Mouse (Mus musculus) midbrain, embryonic 14.5 days (tissue): ENCODE measurements at regions not wholly inside any gene's neighbourhood (a gene's known extent, or its start where the extent isn't known, plus 50 kb on each side); places are given as distances from the start of the nearest gene placed in this dataset.

Experiments
- ATAC-seq: fragments of 200-750 bp; cut with Nextera tagmentation; 2 replicates; pipeline ENCODE4 v1.8.0; 2017; ENCODE audit warnings: moderate number of reproducible peaks, moderate library complexity; ENCODE audit not compliant: low FRiP score, low TSS enrichment
- DNase-seq: peaks from one replicate; pipeline ENCODE4 v3.0.0-alpha.2; 2015
- H3K27ac ChIP-seq: fragments of 300-500 bp; sonication (generic); replicated peaks from 2 replicates; pipeline ENCODE4 v1.5.1; 2014; ENCODE audit warnings: mild to moderate bottlenecking, low read depth, low read length, moderate library complexity
- H3K27me3 ChIP-seq: fragments of 300-500 bp; sonication (generic); 2 replicates; pipeline ENCODE4 v1.6.1; 2014; ENCODE audit warnings: low read length, control low read depth, mixed read lengths; ENCODE audit not compliant: control insufficient read depth, insufficient read depth
- H3K36me3 ChIP-seq: fragments of 300-500 bp; sonication (generic); 2 replicates; pipeline ENCODE4 v1.6.1; 2014; ENCODE audit warnings: low read length, control low read depth; ENCODE audit not compliant: control insufficient read depth, insufficient read depth
- H3K4me1 ChIP-seq: fragments of 300-500 bp; sonication (generic); 2 replicates; pipeline ENCODE4 v1.6.1; 2014; ENCODE audit warnings: mild to moderate bottlenecking, antibody characterized with exemption, low read length, control low read depth; ENCODE audit not compliant: control insufficient read depth, insufficient read depth
- H3K4me2 ChIP-seq: fragments of 300-500 bp; sonication (generic); 2 replicates; pipeline ENCODE4 v1.6.1; 2014; ENCODE audit warnings: mild to moderate bottlenecking, low read length, moderate library complexity
- H3K4me3 ChIP-seq: fragments of 300-500 bp; sonication (generic); replicated peaks from 2 replicates; pipeline ENCODE4 v1.5.1; 2014; ENCODE audit warnings: low read depth, low read length
- H3K9ac ChIP-seq: fragments of 300-500 bp; sonication (generic); replicated peaks from 2 replicates; pipeline ENCODE4 v1.6.1; 2014; ENCODE audit warnings: mild to moderate bottlenecking, low read length, moderate library complexity
- H3K9me3 ChIP-seq: fragments of 300-500 bp; sonication (generic); 2 replicates; pipeline ENCODE4 v1.6.1; 2016; ENCODE audit warnings: low read length, control low read depth, mixed read lengths; ENCODE audit not compliant: control insufficient read depth
- WGBS: fragments of 180-500 bp; shearing (Covaris S2); extraction: QIAGEN DNeasy Blood & Tissue Kit; methylation state at CpG from one replicate; pipeline ENCODE4 v1.1.7; 2014; 5-methylcytosine and 5-hydroxymethylcytosine counted together

DNA sequence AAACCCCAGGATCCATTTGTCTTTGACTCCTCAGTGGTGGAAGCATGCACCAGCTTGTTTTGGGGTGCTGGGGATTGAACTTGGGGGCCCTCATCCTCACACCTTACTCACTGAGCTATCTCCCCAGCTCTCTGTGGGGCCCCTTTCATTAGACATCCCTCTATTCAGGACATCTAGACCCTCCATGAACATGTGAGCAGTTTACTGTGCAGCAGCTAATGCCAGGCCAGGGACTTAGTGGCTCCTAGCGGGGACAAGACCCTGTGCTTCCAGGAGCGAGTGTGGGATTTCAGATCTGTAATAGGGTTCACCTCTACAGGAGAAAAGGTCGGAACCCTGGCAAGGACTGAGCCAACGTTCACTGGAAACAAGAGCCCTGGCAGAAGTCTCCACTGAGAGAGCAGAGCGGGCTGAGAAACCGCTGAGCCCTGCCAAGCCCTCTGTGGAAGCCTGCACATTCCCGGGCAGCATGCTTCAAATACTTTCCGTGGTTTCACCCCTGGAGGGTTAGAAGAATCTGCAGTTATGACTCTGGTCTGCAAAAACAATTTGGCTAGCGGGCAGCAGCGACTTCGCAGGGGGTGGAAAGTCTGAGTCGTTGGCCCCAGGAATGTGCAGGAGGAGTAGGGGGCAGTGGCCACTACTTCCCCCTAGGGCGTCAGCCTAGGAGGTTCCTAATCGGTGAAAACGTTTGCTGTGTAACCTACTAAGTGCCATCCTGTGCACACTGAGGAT is 125.6 kb downstream of the Smad6 start:
- no peaks in the 10 kb centered on the region for H3K4me1 ChIP-seq
- 65% methylated on average over 15 of the region's 15 CpGs for WGBS
- no peak overlapping the region for H3K4me3 ChIP-seq
- DNase-seq (peak; percentile 15), ATAC-seq (no peak)
- H3K27ac ChIP-seq, result no peak overlapping the region
- no peak overlapping the region for H3K9ac ChIP-seq
- no peak overlapping the region for H3K4me2 ChIP-seq
- H3K27me3 ChIP-seq, result no peaks in the 10 kb centered on the region
- H3K36me3 ChIP-seq, result no peaks in the 10 kb centered on the region
- H3K9me3 ChIP-seq, result no peaks in the 10 kb centered on the region

DNA sequence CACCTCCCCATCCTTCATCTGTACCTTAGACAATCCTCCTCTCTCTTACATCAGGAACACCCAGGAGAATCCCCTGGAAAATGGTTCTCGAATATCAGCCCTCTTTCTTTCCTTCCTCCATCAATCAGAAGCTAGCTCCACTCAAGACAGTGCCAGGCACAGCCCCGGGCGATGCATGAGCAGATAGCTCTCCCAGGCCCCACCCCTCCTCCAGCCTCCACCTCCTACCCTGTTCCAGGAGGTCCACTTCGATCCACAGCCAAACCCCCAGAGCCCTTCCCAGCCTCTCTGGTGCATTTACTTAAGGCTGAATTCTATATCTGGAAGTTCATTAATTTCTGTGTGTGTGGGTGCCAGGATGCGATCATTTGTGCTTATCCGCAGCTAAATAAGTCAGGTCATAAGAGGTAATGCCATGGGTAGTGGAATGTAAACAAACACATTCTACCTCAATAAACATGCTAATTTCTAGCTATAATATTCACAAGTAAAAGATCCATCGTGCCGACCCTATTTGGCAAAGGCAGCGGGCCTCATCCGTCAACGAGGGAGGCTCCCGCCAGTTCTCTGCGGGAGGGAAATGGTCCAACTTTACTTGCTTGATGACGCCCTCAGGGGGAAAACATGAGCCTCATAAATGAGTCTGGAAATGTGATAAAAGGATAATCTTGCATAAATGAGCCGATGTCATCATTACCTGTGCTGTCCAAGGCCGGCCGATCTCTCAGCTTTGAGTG is 129.5 kb downstream of the Smad6 start:
- Histone ChIP-seq H3K4me2 (no peak overlapping the region), H3K27ac (no peak overlapping the region), H3K4me3 (no peak overlapping the region), H3K9ac (no peak overlapping the region), H3K4me1 (no peaks in the 10 kb centered on the region), H3K9me3 (no peaks in the 10 kb centered on the region), H3K27me3 (no peaks in the 10 kb centered on the region), H3K36me3 (no peaks in the 10 kb centered on the region)
- DNase-seq, result peak; percentile 40
- WGBS, result 61% methylated on average over 17 of the region's 17 CpGs
- no peak for ATAC-seq

DNA sequence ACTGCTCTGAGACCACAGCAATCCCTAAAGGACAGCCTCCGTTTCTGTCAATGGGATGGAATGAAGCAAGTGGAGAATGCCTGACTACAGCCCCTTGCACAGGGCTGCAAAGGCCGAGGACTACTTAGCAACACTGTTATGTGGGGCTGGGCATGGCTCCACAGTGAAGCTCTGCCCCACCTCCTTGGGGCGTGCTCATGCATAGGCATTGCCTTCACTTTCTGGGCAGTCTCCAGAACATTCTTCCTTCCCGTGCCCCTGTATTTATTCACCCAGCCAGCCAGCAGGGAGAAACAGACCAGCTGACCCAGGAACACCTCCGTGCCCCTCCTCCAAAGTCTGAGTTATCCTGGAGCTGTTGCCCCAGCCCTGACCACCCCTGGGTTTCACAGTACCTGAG is 131.1 kb downstream of the Smad6 start:
- Histone ChIP-seq H3K9ac (no peak overlapping the region), H3K36me3 (no peaks in the 10 kb centered on the region), H3K27me3 (no peaks in the 10 kb centered on the region), H3K4me3 (no peak overlapping the region), H3K4me2 (no peak overlapping the region), H3K4me1 (no peaks in the 10 kb centered on the region), H3K27ac (no peak overlapping the region), H3K9me3 (no peaks in the 10 kb centered on the region)
- 65% methylated on average over 5 of the region's 5 CpGs for WGBS
- DNase-seq (no peak), ATAC-seq (no peak)

DNA sequence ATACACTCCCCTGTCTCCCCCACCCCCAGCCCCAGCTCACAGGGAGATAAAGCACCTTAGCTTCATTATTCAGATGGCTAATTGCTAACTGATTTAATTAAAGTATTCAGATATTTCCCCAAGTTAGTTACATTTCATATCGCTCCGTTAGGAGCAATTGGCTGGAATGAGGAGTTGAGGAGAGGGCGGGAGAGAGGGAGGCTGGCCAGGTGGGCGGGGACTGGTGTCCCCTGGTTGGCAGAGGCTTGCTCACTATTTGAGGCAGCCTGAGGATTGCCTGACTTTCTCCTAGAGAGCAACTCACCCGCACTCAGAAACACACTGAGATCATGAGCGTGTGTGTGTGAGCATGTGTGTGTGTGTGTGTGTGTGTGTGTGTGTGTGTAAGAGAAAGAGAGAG is 131.8 kb upstream of the Smad3 start:
- Histone ChIP-seq H3K36me3 (no peaks in the 10 kb centered on the region), H3K27me3 (no peaks in the 10 kb centered on the region), H3K9ac (no peak overlapping the region), H3K4me3 (no peak overlapping the region), H3K4me2 (no peak overlapping the region), H3K27ac (no peak overlapping the region), H3K4me1 (no peaks in the 10 kb centered on the region), H3K9me3 (no peaks in the 10 kb centered on the region)
- no peak for ATAC-seq
- WGBS, result 77% methylated on average over 6 of the region's 6 CpGs
- no peak for DNase-seq

DNA sequence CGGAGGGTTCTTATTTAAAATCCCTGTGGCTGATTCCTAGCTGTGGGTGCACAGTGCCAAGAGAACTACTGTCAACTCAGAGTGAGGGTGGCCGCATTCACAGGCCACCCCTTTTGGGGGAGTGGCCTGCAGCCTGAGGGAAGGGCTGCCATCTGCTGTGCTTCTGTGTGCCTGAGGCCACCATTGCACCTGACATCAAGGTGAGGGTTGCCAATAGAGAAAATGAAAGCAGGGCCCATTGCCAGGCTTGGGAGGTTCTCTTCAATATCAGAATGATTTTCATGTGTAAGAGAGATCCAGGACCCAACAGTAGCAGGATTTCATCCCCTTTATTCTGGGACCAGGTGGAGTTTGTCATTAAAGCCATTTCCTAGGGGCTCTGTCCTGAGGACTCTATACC is 127.2 kb upstream of the Smad3 start:
- 83% methylated on average over 2 of the region's 2 CpGs for WGBS
- Histone ChIP-seq H3K4me1 (peaks cover 16% of the 10 kb centered on the region), H3K27ac (no peak overlapping the region), H3K27me3 (no peaks in the 10 kb centered on the region), H3K9ac (no peak overlapping the region), H3K4me3 (no peak overlapping the region), H3K9me3 (no peaks in the 10 kb centered on the region), H3K36me3 (no peaks in the 10 kb centered on the region), H3K4me2 (no peak overlapping the region)
- ATAC-seq (no peak), DNase-seq (no peak)

DNA sequence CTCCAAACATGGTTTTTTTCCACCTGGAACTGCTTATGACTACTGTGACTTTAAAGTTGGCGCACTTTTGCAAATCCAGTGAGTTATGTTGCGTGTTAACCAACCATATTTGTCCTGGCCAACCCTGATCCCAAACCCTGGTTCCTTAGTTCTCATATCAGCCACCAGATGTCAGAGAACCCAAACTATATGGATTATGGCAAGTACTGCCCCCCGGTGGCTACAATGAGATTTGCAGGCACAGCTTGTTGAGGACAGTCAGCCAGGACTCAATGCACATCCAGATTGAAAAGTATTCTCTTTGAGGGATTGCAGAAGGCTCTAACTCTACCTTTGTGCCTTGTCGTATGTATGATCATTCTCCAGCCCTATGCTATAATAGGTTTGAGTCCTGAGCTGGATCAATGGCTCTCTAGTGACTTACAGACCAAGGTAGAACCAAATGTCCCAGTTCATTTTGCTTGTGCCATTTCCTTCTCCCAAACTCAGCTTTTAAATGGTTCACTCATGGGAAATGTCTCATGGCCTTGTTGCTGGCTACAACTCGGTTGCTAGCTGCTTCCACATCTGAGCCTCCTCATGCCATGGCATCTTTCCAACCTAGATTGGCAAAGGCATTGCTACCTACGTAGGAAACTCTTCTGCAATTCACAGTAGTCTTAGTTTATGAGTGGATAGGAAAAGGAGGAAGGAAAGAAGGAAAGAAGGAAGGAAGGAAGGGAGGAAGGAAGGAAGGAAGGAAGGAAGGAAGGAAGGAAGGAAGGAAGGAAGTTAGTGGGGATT is 126.1 kb upstream of the Smad3 start:
- no peak for ATAC-seq
- Histone ChIP-seq H3K9ac (no peak overlapping the region), H3K4me1 (peaks cover 25% of the 10 kb centered on the region), H3K27me3 (no peaks in the 10 kb centered on the region), H3K9me3 (no peaks in the 10 kb centered on the region), H3K4me3 (no peak overlapping the region), H3K27ac (no peak overlapping the region), H3K36me3 (no peaks in the 10 kb centered on the region), H3K4me2 (no peak overlapping the region)
- WGBS, result 77% methylated on average over 6 of the region's 6 CpGs
- DNase-seq, result peak; percentile 16

DNA sequence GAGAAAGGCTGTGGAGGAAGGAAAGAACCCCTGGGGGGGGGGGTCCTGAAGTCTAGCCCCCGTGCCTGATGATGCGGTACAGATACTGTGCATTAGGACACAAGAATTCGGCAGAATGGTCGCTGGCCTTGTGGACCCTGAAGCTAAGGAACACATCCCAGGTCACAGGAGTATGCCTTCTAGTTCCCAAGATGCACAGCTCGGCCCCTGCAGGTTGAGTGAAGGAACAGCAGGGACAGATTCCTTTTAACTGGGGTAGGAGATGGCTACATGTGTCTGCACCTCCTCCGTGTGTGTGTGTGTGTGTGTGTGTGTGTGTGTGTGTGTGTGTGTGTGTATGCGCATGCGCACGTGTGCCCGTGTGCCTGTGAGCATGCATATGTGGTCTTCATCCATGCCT is 123.9 kb upstream of the Smad3 start:
- no peaks in the 10 kb centered on the region for H3K36me3 ChIP-seq
- DNase-seq (peak; percentile 26), ATAC-seq (no peak)
- no peak overlapping the region for H3K4me3 ChIP-seq
- H3K9me3 ChIP-seq, result no peaks in the 10 kb centered on the region
- no peak overlapping the region; the same call in 1 of the 2 replicates for H3K27ac ChIP-seq
- peaks cover 26% of the 10 kb centered on the region for H3K4me1 ChIP-seq
- H3K9ac ChIP-seq, result no peak overlapping the region
- no peaks in the 10 kb centered on the region for H3K27me3 ChIP-seq
- 83% methylated on average over 10 of the region's 10 CpGs for WGBS
- no peak overlapping the region for H3K4me2 ChIP-seq

DNA sequence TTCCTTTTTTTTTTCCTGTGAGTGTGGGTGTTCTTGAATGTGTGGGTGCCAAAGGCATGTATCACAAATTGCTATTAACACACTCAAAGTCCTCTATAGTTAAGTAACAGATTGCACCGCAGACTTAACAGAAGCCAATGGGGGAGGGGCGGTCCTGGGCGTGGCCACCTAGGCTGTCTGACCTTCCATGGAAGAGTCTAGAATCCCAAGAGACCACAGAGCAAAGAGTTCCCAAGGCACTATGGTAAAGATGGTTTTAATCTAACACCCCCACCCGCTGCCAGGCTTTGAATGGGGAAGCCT is 123.4 kb upstream of the Smad3 start:
- Histone ChIP-seq H3K9ac (no peak overlapping the region), H3K27me3 (no peaks in the 10 kb centered on the region), H3K4me1 (peaks cover 26% of the 10 kb centered on the region), H3K36me3 (no peaks in the 10 kb centered on the region), H3K9me3 (no peaks in the 10 kb centered on the region), H3K4me3 (no peak overlapping the region), H3K27ac (no peak overlapping the region; the same call in 1 of the 2 replicates), H3K4me2 (peak overlapping the region; percentile 55)
- ATAC-seq (no peak), DNase-seq (peak; percentile 68)
- WGBS, result 42% methylated on average over 4 of the region's 4 CpGs
